In genomic region chr9:30802826-30803225, GRCm38 (mm10) we compare ENCODE assay signal across 19 mouse cellular contexts.
DNase-seq lines count a peak whose midpoint lies in the region; ATAC-seq and TF ChIP-seq lines count a peak whose summit lies in the region.
"Had no signal": no experiment of that assay in that cellular context is flagged by ENCODE, and none has a peak within 500 bp of the region (broad histone marks: within the 10 kb centered on the region; RNA-seq: fewer than 3 reads in every experiment).

No protein-coding gene starts in this region.

- no peak overlapping the region for H3K4me2 ChIP-seq in kidney, embryonic 14.5 days (replicated peaks; ENCODE audit: low read depth, low read length)
- H3K4me2 ChIP-seq: hindbrain, embryonic 15.5 days; midbrain, embryonic 15.5 days had no signal

- no peak for TF ChIP-seq CTCF in gastrocnemius, adult 2 months (IDR thresholded peaks at IDR 0.05)

- no peaks in the 10 kb centered on the region for H3K27me3 ChIP-seq in kidney, embryonic 14.5 days (ENCODE audit: control insufficient read depth, insufficient read depth, low read length)
- H3K27me3 ChIP-seq: CH12.LX; hindbrain, embryonic 15.5 days; megakaryocyte, embryonic 14.5 days; midbrain, embryonic 15.5 days had no signal

- no peaks in the 10 kb centered on the region; the same call in 1 of the 2 replicates for H3K9me3 ChIP-seq in kidney, embryonic 14.5 days (ENCODE audit: control insufficient read depth, low read length)
- H3K9me3 ChIP-seq: forebrain, embryonic 10.5 days; hindbrain, embryonic 15.5 days; megakaryocyte, embryonic 14.5 days; midbrain, embryonic 15.5 days had no signal

- H3K4me3 ChIP-seq in gastrocnemius, adult 2 months: no peak overlapping the region
- H3K4me3 ChIP-seq in kidney, embryonic 14.5 days (ENCODE audit: low read length): no peak overlapping the region
- H3K4me3 ChIP-seq: forebrain, embryonic 10.5 days; hindbrain, embryonic 15.5 days; megakaryocyte, embryonic 14.5 days; midbrain, embryonic 15.5 days had no signal

- peak; percentile 68 for DNase-seq in gastrocnemius, adult 2 months
- no peak for DNase-seq in gastrocnemius, adult 18-20 months (ENCODE audit: low spot score)
- DNase-seq in lung, postnatal 36 days: peak; percentile 18
- DNase-seq in lung, postnatal 10 days: no peak
- peak; percentile 48 to 58 for DNase-seq in adrenal gland, postnatal 36 days
- DNase-seq in ovary, postnatal 36 days (ENCODE audit: low spot score): peak; percentile 31
- no peak for DNase-seq in frontal cortex, postnatal 36 days (ENCODE audit: low spot score in 2 of 2)
- DNase-seq: cerebellum, adult 2 months; right cerebral cortex, postnatal 14 days; thymus, postnatal 14 days had no signal

- WGBS in kidney, embryonic 14.5 days: 66% methylated on average over 3 of the region's 3 CpGs

- intact Hi-C loops in gastrocnemius, adult 2 months (cut with DNase I): no loop called here

- H3K27ac ChIP-seq in gastrocnemius, adult 2 months: no peak overlapping the region
- H3K27ac ChIP-seq in kidney, embryonic 14.5 days (ENCODE audit: low read depth, low read length): no peak overlapping the region
- H3K27ac ChIP-seq: forebrain, embryonic 10.5 days; hindbrain, embryonic 15.5 days; kidney, postnatal 0 days; liver, embryonic 14.5 days; midbrain, embryonic 15.5 days had no signal

- H3K9ac ChIP-seq in kidney, embryonic 14.5 days (ENCODE audit: low read depth, low read length): no peak overlapping the region
- H3K9ac ChIP-seq: hindbrain, embryonic 15.5 days; liver, embryonic 14.5 days; midbrain, embryonic 15.5 days had no signal

- H3K4me1 ChIP-seq in kidney, embryonic 14.5 days (ENCODE audit: control insufficient read depth, insufficient read depth, low read length): no peaks in the 10 kb centered on the region
- H3K4me1 ChIP-seq: forebrain, embryonic 10.5 days; hindbrain, embryonic 15.5 days; megakaryocyte, embryonic 14.5 days; midbrain, embryonic 15.5 days had no signal

- H3K36me3 ChIP-seq in kidney, embryonic 14.5 days (ENCODE audit: control insufficient read depth, insufficient read depth, low read length): no peaks in the 10 kb centered on the region
- H3K36me3 ChIP-seq: forebrain, embryonic 10.5 days; hindbrain, embryonic 15.5 days; midbrain, embryonic 15.5 days had no signal

- ATAC-seq in kidney, embryonic 14.5 days (ENCODE audit: low FRiP score, low TSS enrichment): no peak
- ATAC-seq: intestine, embryonic 16.5 days; midbrain, embryonic 15.5 days had no signal

Comparison
In these comparisons a context has a peak if more than half of its experiments do, and no peak if none do; other contexts are left out.
1. DNase-seq: peak in gastrocnemius, adult 2 months (single experiment), lung, postnatal 36 days (single experiment), adrenal gland, postnatal 36 days (2 of 2) and ovary, postnatal 36 days (single experiment); none in gastrocnemius, adult 18-20 months (single experiment), lung, postnatal 10 days (single experiment) and frontal cortex, postnatal 36 days (0 of 2).